Mouse (Mus musculus): ENCODE results near the gene Tcf7l2.
A peak's percentile ranks its signal among the peaks of the same experiment; 100 is the strongest.

Tcf7l2 gene

GRCm38 (mm10) chr19:55741439-55741928 lies at the start of gene Tcf7l2:
Tcf7l2 (plus strand) TSS chr19:55741820.
- peak; percentile 90 for DNase-seq (ENCODE audit: low read depth, low spot score)

GRCm38 (mm10) chr19:55694651-55695050 lies 47.0 kb upstream of the Tcf7l2 start:
- DNase-seq (ENCODE audit: low read depth, low spot score): no peak

GRCm38 (mm10) chr19:55695418-55695817 lies 46.2 kb upstream of the Tcf7l2 start:
- DNase-seq (ENCODE audit: low read depth, low spot score): no peak

- DNase-seq (ENCODE audit: low read depth, low spot score): no peak
Measured at GRCm38 (mm10) chr19:55698892-55699291, 42.7 kb upstream of the Tcf7l2 start.

- DNase-seq (ENCODE audit: low read depth, low spot score): no peak
Measured at GRCm38 (mm10) chr19:55700214-55700568, 41.4 kb upstream of the Tcf7l2 start.

GRCm38 (mm10) chr19:55700569-55701282 lies 40.9 kb upstream of the Tcf7l2 start:
- no peak for DNase-seq (ENCODE audit: low read depth, low spot score)

GRCm38 (mm10) chr19:55701283-55701633 lies 40.4 kb upstream of the Tcf7l2 start:
- DNase-seq (ENCODE audit: low read depth, low spot score): no peak

- no peak for DNase-seq (ENCODE audit: low read depth, low spot score)
Measured at GRCm38 (mm10) chr19:55702081-55702480, 39.5 kb upstream of the Tcf7l2 start.

- DNase-seq (ENCODE audit: low read depth, low spot score): no peak
Measured at GRCm38 (mm10) chr19:55702716-55703115, 38.9 kb upstream of the Tcf7l2 start.

GRCm38 (mm10) chr19:55704071-55704470 lies 37.5 kb upstream of the Tcf7l2 start:
- DNase-seq (ENCODE audit: low read depth, low spot score): no peak

- no peak for DNase-seq (ENCODE audit: low read depth, low spot score)
Measured at GRCm38 (mm10) chr19:55706300-55706699, 35.3 kb upstream of the Tcf7l2 start.

- DNase-seq (ENCODE audit: low read depth, low spot score): no peak
Measured at GRCm38 (mm10) chr19:55706806-55707205, 34.8 kb upstream of the Tcf7l2 start.

- no peak for DNase-seq (ENCODE audit: low read depth, low spot score)
Measured at GRCm38 (mm10) chr19:55708031-55708554, 33.5 kb upstream of the Tcf7l2 start.

GRCm38 (mm10) chr19:55710841-55711240 lies 30.8 kb upstream of the Tcf7l2 start:
- DNase-seq (ENCODE audit: low read depth, low spot score): no peak

- DNase-seq (ENCODE audit: low read depth, low spot score): no peak
Measured at GRCm38 (mm10) chr19:55711701-55712100, 29.9 kb upstream of the Tcf7l2 start.

GRCm38 (mm10) chr19:55712678-55713077 lies 28.9 kb upstream of the Tcf7l2 start:
- no peak for DNase-seq (ENCODE audit: low read depth, low spot score)

- DNase-seq (ENCODE audit: low read depth, low spot score): no peak
Measured at GRCm38 (mm10) chr19:55714015-55714414, 27.6 kb upstream of the Tcf7l2 start.

GRCm38 (mm10) chr19:55714665-55715064 lies 27.0 kb upstream of the Tcf7l2 start:
- DNase-seq (ENCODE audit: low read depth, low spot score): no peak

- DNase-seq (ENCODE audit: low read depth, low spot score): no peak
Measured at GRCm38 (mm10) chr19:55719083-55719482, 22.5 kb upstream of the Tcf7l2 start.

GRCm38 (mm10) chr19:55719524-55720408 lies 21.9 kb upstream of the Tcf7l2 start:
- no peak for DNase-seq (ENCODE audit: low read depth, low spot score)

- no peak for DNase-seq (ENCODE audit: low read depth, low spot score)
Measured at GRCm38 (mm10) chr19:55720409-55721092, 21.1 kb upstream of the Tcf7l2 start.

GRCm38 (mm10) chr19:55722376-55722775 lies 19.2 kb upstream of the Tcf7l2 start:
- DNase-seq (ENCODE audit: low read depth, low spot score): no peak

Measured in CD4-positive, CD25-positive, alpha-beta regulatory T cell, adult 2 months (primary cell).